Mouse (Mus musculus): ENCODE data around the gene Slc8a2. TPM values are rescaled to one million over a fixed set of nuclear protein-coding genes. Genes with fewer than 3 reads are reported as not detected.

Gene Slc8a2
- polyA plus RNA-seq, 1 experiment = 124 TPM

DNA sequence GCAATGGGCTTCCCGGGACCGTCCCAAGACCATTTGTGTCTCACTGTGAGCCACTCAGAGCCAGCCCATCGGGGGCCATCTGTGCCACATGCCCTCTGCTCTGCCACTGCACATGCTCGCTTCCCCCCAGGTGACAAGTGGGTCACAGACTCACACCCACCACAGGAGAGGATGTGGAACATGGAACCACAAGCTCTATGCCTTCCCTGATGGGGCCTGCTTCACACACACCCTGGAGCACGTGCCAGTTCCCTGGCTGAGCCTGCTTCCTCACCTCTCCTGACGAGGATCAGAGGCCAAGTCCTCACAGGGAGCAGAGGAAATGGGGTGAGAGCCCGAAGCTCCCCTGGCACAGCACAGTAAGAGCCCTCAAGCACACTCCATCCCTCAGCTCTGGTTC lies 77.5 kb downstream of the Slc8a2 start:
- DNase-seq (ENCODE audit: extremely low spot score in 1 of 2, low spot score in 1 of 2) = peak in 1 of 2 experiments; percentile 6

DNA sequence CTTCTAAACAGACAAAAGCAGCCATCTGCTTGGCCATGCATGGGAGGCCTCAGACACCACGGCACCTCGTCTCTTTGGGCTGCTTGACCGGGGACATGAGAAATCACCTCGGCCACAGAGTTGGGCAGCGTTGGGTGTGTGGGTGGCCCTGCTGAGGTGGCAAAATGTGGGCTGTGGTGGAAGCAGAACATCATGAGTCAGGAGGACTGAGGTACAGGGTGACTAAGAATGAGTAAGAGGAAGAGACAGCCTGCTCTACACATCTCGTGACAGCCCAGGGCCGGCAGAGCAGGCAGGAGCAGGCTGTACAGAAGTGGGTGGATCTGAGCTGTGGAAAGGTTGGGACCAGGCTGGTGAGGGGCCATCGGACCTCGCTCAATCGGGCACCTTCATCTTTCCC lies 77.9 kb downstream of the Slc8a2 start:
- DNase-seq (ENCODE audit: extremely low spot score in 1 of 2, low spot score in 1 of 2) = peak; percentile 60 to 71

DNA sequence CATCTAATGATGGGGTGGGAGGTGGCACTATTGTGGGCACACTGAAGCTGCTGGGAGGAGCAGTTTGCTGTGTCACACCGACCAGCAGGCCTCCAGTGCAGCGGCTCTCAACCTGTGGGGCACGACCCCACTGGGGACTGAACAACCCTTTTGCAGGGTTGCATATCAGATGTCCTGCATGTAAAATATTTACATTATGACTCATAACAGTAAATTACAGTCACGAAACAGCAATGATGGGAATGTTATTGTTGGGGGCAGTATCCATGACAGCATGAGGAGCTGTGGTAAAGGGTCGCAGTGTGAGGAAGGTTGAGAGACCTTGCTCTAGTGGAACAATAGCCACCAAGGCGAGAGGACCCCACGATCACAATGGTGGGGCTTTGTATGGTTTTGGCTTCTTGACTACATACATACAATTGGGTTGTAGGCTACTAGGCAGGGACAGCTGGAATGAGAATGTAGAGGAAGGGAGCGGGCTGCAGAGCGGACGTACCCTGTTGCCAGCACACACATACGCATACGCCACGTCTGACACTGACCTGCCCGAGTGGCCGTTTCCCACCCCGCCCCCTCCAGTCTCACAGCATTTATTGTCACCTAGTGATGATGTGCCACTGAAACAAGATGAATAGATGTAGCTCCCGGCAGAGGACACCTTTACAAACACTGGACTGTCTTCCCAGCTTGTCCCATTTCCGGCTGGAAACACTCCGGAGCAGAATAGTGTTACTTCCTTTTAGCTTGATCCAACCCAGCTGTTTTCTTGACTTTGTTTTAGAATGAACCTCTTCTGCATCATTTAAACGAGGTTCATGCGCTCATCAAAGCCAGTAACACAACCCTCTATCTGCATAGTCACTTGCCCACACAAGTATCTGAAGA lies 79.4 kb downstream of the Slc8a2 start:
- no peak for DNase-seq (ENCODE audit: extremely low spot score in 1 of 2, low spot score in 1 of 2)

Other genes starting within 250 kb of the Slc8a2 start
- 0.04 TPM in 1 of 2 replicates, not detected in the other for gene Crx, start 249.9 kb upstream of the Slc8a2 start, polyA plus RNA-seq (2012; rRNA removed)
- 0.28 TPM in 1 of 2 replicates, not detected in the other for gene Crxos, start 247.2 kb upstream of the Slc8a2 start, polyA plus RNA-seq (2012; rRNA removed)
- 1,744 and 2,160 TPM in 2 replicates for gene Selenow, start 207.4 kb upstream of the Slc8a2 start, polyA plus RNA-seq (2012; rRNA removed)
- gene Nop53, start 183.8 kb upstream of the Slc8a2 start, polyA plus RNA-seq (2012; rRNA removed) = 104 and 109 TPM in 2 replicates
- gene Ehd2, start 162.3 kb upstream of the Slc8a2 start, polyA plus RNA-seq (2012; rRNA removed) = 5.0 and 5.6 TPM in 2 replicates
- gene Bicra, start 81.9 kb upstream of the Slc8a2 start, polyA plus RNA-seq (2012; rRNA removed) = 10.2 and 10.6 TPM in 2 replicates
- gene Zfp541, start 68.0 kb upstream of the Slc8a2 start, polyA plus RNA-seq (2012; rRNA removed) = 0.40 and 0.42 TPM in 2 replicates
- 368 and 442 TPM in 2 replicates for gene Napa, start 31.4 kb upstream of the Slc8a2 start, polyA plus RNA-seq (2012; rRNA removed)
- gene Kptn, start 9.9 kb upstream of the Slc8a2 start, polyA plus RNA-seq (2012; rRNA removed) = 50.7 and 58.1 TPM in 2 replicates
- gene Meis3, start 45.3 kb downstream of the Slc8a2 start, polyA plus RNA-seq (2012; rRNA removed) = 83.7 and 85.4 TPM in 2 replicates
- gene Dhx34, start 92.2 kb downstream of the Slc8a2 start, polyA plus RNA-seq (2012; rRNA removed) = 11.9 and 12.5 TPM in 2 replicates
- 0.56 and 0.67 TPM in 2 replicates for gene C5ar2, start 114.3 kb downstream of the Slc8a2 start, polyA plus RNA-seq (2012; rRNA removed)
- 1.2 and 1.3 TPM in 2 replicates for gene C5ar1, start 129.7 kb downstream of the Slc8a2 start, polyA plus RNA-seq (2012; rRNA removed)
- gene Inafm1, start 143.8 kb downstream of the Slc8a2 start, polyA plus RNA-seq (2012; rRNA removed) = 57.6 and 58.4 TPM in 2 replicates
- 91.2 and 91.4 TPM in 2 replicates for gene Ccdc9, start 157.0 kb downstream of the Slc8a2 start, polyA plus RNA-seq (2012; rRNA removed)
- 17.1 and 18.2 TPM in 2 replicates for gene Bbc3, start 178.6 kb downstream of the Slc8a2 start, polyA plus RNA-seq (2012; rRNA removed)

All from frontal cortex, adult 2 months (tissue).